Mouse (Mus musculus): ENCODE data around the gene Crtam. TPM values are rescaled to one million over a fixed set of nuclear protein-coding genes. Genes with fewer than 3 reads are reported as not detected.

Gene Crtam
- total RNA-seq, 1 experiment, result 0.22 TPM

- DNase-seq (ENCODE audit: low read depth, low spot score), result no peak
- no peak for TF ChIP-seq CHD2 (IDR thresholded peaks at IDR 0.05; ENCODE audit: low read depth, low read length)
- TF ChIP-seq ZC3H11A (IDR thresholded peaks at IDR 0.05; ENCODE audit: borderline replicate concordance, low read depth, low read length), result no peak
- no peak for TF ChIP-seq HCFC1 (IDR thresholded peaks at IDR 0.05; ENCODE audit: borderline replicate concordance, insufficient read depth, low read length)
- TF ChIP-seq ZNF384 (IDR thresholded peaks at IDR 0.05; ENCODE audit: low read depth, low read length), result no peak
- TF ChIP-seq MAFK (IDR thresholded peaks at IDR 0.05; ENCODE audit: insufficient read depth, low read depth, low read length), result no peak
- peaks cover 0 to 1% of the 10 kb centered on the region in 2 experiments; a peak in 1 of 4 replicates for H3K4me1 ChIP-seq (ENCODE audit: control insufficient read depth in 2 of 2, insufficient read depth in 2 of 2, low read length in 2 of 2, poor library complexity in 1 of 2)
- no peaks in the 10 kb centered on the region for H3K36me3 ChIP-seq (ENCODE audit: control insufficient read depth, insufficient read depth, low read length, poor library complexity, severe bottlenecking)
- H3K4me3 ChIP-seq (ENCODE audit: insufficient read depth in 1 of 2, low read depth in 1 of 2, low read length in 2 of 2, poor library complexity in 1 of 2, severe bottlenecking in 1 of 2), result no peak overlapping the region
- no peaks in the 10 kb centered on the region for H3K9me3 ChIP-seq (ENCODE audit: control insufficient read depth, insufficient read depth, low read depth, low read length)
- in situ Hi-C loops (cut with MboI; ENCODE audit: low sequenced_read_pairs in 2 of 2, unreplicated experiment in 2 of 2), result no loop called here
- H3K9ac ChIP-seq (ENCODE audit: insufficient read depth, low read depth, low read length, poor library complexity, severe bottlenecking), result no peak overlapping the region
- no peak overlapping the region for H3K27ac ChIP-seq (ENCODE audit: insufficient read depth, low read depth, low read length, poor library complexity, severe bottlenecking)
Observed at GRCm38 (mm10) chr9:40949039-40949615, 55.3 kb downstream of the Crtam start.

- no peak overlapping the region for H3K9ac ChIP-seq (ENCODE audit: insufficient read depth, low read depth, low read length, poor library complexity, severe bottlenecking)
- H3K36me3 ChIP-seq (ENCODE audit: control insufficient read depth, insufficient read depth, low read length, poor library complexity, severe bottlenecking), result no peaks in the 10 kb centered on the region
- TF ChIP-seq HCFC1 (IDR thresholded peaks at IDR 0.05; ENCODE audit: borderline replicate concordance, insufficient read depth, low read length) (no peak), CHD2 (IDR thresholded peaks at IDR 0.05; ENCODE audit: low read depth, low read length) (no peak), ZNF384 (IDR thresholded peaks at IDR 0.05; ENCODE audit: low read depth, low read length) (no peak), MAFK (IDR thresholded peaks at IDR 0.05; ENCODE audit: insufficient read depth, low read depth, low read length) (no peak), ZC3H11A (IDR thresholded peaks at IDR 0.05; ENCODE audit: borderline replicate concordance, low read depth, low read length) (no peak)
- H3K9me3 ChIP-seq (ENCODE audit: control insufficient read depth, insufficient read depth, low read depth, low read length), result no peaks in the 10 kb centered on the region
- no peak overlapping the region for H3K4me3 ChIP-seq (ENCODE audit: insufficient read depth in 1 of 2, low read depth in 1 of 2, low read length in 2 of 2, poor library complexity in 1 of 2, severe bottlenecking in 1 of 2)
- H3K27ac ChIP-seq (ENCODE audit: insufficient read depth, low read depth, low read length, poor library complexity, severe bottlenecking), result no peak overlapping the region
- in situ Hi-C loops (cut with MboI; ENCODE audit: low sequenced_read_pairs in 2 of 2, unreplicated experiment in 2 of 2), result no loop called here
- peaks cover 0 to 1% of the 10 kb centered on the region in 2 experiments; a peak in 1 of 4 replicates for H3K4me1 ChIP-seq (ENCODE audit: control insufficient read depth in 2 of 2, insufficient read depth in 2 of 2, low read length in 2 of 2, poor library complexity in 1 of 2)
- DNase-seq (ENCODE audit: low read depth, low spot score), result no peak
Observed at GRCm38 (mm10) chr9:40948473-40948872, 56.0 kb downstream of the Crtam start.

- H3K36me3 ChIP-seq (ENCODE audit: control insufficient read depth, insufficient read depth, low read length, poor library complexity, severe bottlenecking), result no peaks in the 10 kb centered on the region
- H3K9ac ChIP-seq (ENCODE audit: insufficient read depth, low read depth, low read length, poor library complexity, severe bottlenecking), result no peak overlapping the region
- H3K4me3 ChIP-seq (ENCODE audit: insufficient read depth in 1 of 2, low read depth in 1 of 2, low read length in 2 of 2, poor library complexity in 1 of 2, severe bottlenecking in 1 of 2), result no peak overlapping the region
- no peak for TF ChIP-seq ZC3H11A (IDR thresholded peaks at IDR 0.05; ENCODE audit: borderline replicate concordance, low read depth, low read length)
- no peak for TF ChIP-seq MAFK (IDR thresholded peaks at IDR 0.05; ENCODE audit: insufficient read depth, low read depth, low read length)
- TF ChIP-seq CHD2 (IDR thresholded peaks at IDR 0.05; ENCODE audit: low read depth, low read length), result no peak
- TF ChIP-seq HCFC1 (IDR thresholded peaks at IDR 0.05; ENCODE audit: borderline replicate concordance, insufficient read depth, low read length), result no peak
- no peak for TF ChIP-seq ZNF384 (IDR thresholded peaks at IDR 0.05; ENCODE audit: low read depth, low read length)
- in situ Hi-C loops (cut with MboI; ENCODE audit: low sequenced_read_pairs in 2 of 2, unreplicated experiment in 2 of 2), result no loop called here
- DNase-seq (ENCODE audit: low read depth, low spot score), result no peak
- peaks cover 0 to 1% of the 10 kb centered on the region in 2 experiments; a peak in 1 of 4 replicates for H3K4me1 ChIP-seq (ENCODE audit: control insufficient read depth in 2 of 2, insufficient read depth in 2 of 2, low read length in 2 of 2, poor library complexity in 1 of 2)
- no peaks in the 10 kb centered on the region for H3K9me3 ChIP-seq (ENCODE audit: control insufficient read depth, insufficient read depth, low read depth, low read length)
- H3K27ac ChIP-seq (ENCODE audit: insufficient read depth, low read depth, low read length, poor library complexity, severe bottlenecking), result no peak overlapping the region
Observed at GRCm38 (mm10) chr9:40947131-40947530, 57.3 kb downstream of the Crtam start.

- no peaks in the 10 kb centered on the region for H3K4me1 ChIP-seq (ENCODE audit: control insufficient read depth in 2 of 2, insufficient read depth in 2 of 2, low read length in 2 of 2, poor library complexity in 1 of 2)
- no peaks in the 10 kb centered on the region for H3K36me3 ChIP-seq (ENCODE audit: control insufficient read depth, insufficient read depth, low read length, poor library complexity, severe bottlenecking)
- in situ Hi-C loops (cut with MboI; ENCODE audit: low sequenced_read_pairs in 2 of 2, unreplicated experiment in 2 of 2), result no loop called here
- no peak overlapping the region for H3K27ac ChIP-seq (ENCODE audit: insufficient read depth, low read depth, low read length, poor library complexity, severe bottlenecking)
- no peak overlapping the region for H3K4me3 ChIP-seq (ENCODE audit: insufficient read depth in 1 of 2, low read depth in 1 of 2, low read length in 2 of 2, poor library complexity in 1 of 2, severe bottlenecking in 1 of 2)
- H3K9me3 ChIP-seq (ENCODE audit: control insufficient read depth, insufficient read depth, low read depth, low read length), result no peaks in the 10 kb centered on the region
- no peak overlapping the region for H3K9ac ChIP-seq (ENCODE audit: insufficient read depth, low read depth, low read length, poor library complexity, severe bottlenecking)
- TF ChIP-seq MAFK (IDR thresholded peaks at IDR 0.05; ENCODE audit: insufficient read depth, low read depth, low read length) (no peak), CHD2 (IDR thresholded peaks at IDR 0.05; ENCODE audit: low read depth, low read length) (no peak), ZC3H11A (IDR thresholded peaks at IDR 0.05; ENCODE audit: borderline replicate concordance, low read depth, low read length) (no peak), HCFC1 (IDR thresholded peaks at IDR 0.05; ENCODE audit: borderline replicate concordance, insufficient read depth, low read length) (no peak)
- no peak for DNase-seq (ENCODE audit: low read depth, low spot score)
Observed at GRCm38 (mm10) chr9:40937425-40937824, 67.0 kb downstream of the Crtam start.

Measured in ES-E14 (cell line).